8 mouse cellular contexts compared by ENCODE assay signal in the genomic region with DNA sequence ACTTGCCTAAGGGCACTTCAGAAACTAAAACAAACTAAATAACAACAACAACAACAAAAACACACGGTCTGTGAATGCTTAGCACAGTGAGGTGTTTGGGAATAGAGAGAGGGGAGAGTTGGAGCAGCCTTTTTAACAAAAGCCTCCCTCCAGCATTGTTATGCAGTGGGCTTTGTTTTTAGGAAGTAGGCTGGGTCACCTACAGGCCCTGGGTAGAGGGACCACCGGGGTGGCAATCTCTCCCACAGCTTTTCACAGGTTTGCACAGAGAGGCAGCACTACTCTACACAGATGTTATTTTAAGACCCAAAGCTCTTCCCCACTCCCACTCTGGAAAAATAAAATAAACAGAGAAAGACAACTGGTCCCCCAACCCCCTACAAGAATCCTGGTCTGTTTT. TPM values are rescaled to one million over a fixed set of nuclear protein-coding genes. Genes with fewer than 3 reads are reported as not detected.
DNase-seq lines count a peak whose midpoint lies in the region; ATAC-seq and TF ChIP-seq lines count a peak whose summit lies in the region.
"Had no signal": no experiment of that assay in that cellular context is flagged by ENCODE, and none has a peak within 500 bp of the region (broad histone marks: within the 10 kb centered on the region; RNA-seq: fewer than 3 reads in every experiment).

No protein-coding gene starts in this region.

- peaks cover 80% of the 10 kb centered on the region for H3K36me3 ChIP-seq in kidney, embryonic 16.5 days (ENCODE audit: insufficient read depth, low read length)
- H3K36me3 ChIP-seq in kidney, embryonic 14.5 days (ENCODE audit: control insufficient read depth, insufficient read depth, low read length), result peaks cover 90% of the 10 kb centered on the region
- H3K36me3 ChIP-seq in hindbrain, postnatal 0 days (ENCODE audit: insufficient read depth, low read length), result peaks cover 28% of the 10 kb centered on the region

- peaks cover 52% of the 10 kb centered on the region for H3K4me1 ChIP-seq in kidney, embryonic 16.5 days (ENCODE audit: insufficient read depth, low read length)
- peaks cover 24% of the 10 kb centered on the region for H3K4me1 ChIP-seq in kidney, embryonic 14.5 days (ENCODE audit: control insufficient read depth, insufficient read depth, low read length)
- peaks cover 4% of the 10 kb centered on the region; the same call in 1 of the 2 replicates for H3K4me1 ChIP-seq in hindbrain, postnatal 0 days (ENCODE audit: insufficient read depth, low read length)

- no peak overlapping the region for H3K4me2 ChIP-seq in kidney, embryonic 16.5 days (replicated peaks; ENCODE audit: low read depth, low read length)
- no peak overlapping the region for H3K4me2 ChIP-seq in kidney, embryonic 14.5 days (replicated peaks; ENCODE audit: low read depth, low read length)
- H3K4me2 ChIP-seq in hindbrain, postnatal 0 days (ENCODE audit: low read depth, low read length), result no peak overlapping the region

- peak; percentile 31 for DNase-seq in thymus, postnatal 4 days
- no peak for DNase-seq in thymus, adult 18-20 months
- no peak for DNase-seq in hindbrain, postnatal 0 days (ENCODE audit: low spot score)
- no peak for DNase-seq in urinary bladder, adult 18-20 months (ENCODE audit: low spot score in 2 of 2)
- DNase-seq in adrenal gland, postnatal 14 days, result no peak
- DNase-seq: gastrocnemius, postnatal 10 days had no signal

- ATAC-seq in kidney, embryonic 16.5 days (ENCODE audit: low FRiP score, low TSS enrichment), result 0 out of 2 replicates have a peak, but pooled peaks have one; percentile 29
- no peak for ATAC-seq in kidney, embryonic 14.5 days (ENCODE audit: low FRiP score, low TSS enrichment)
- ATAC-seq in hindbrain, postnatal 0 days, result no peak

- H3K9me3 ChIP-seq in kidney, embryonic 16.5 days (ENCODE audit: low read length), result no peaks in the 10 kb centered on the region
- no peaks in the 10 kb centered on the region for H3K9me3 ChIP-seq in kidney, embryonic 14.5 days (ENCODE audit: control insufficient read depth, low read length)
- no peaks in the 10 kb centered on the region for H3K9me3 ChIP-seq in hindbrain, postnatal 0 days (ENCODE audit: low read length)

- H3K4me3 ChIP-seq in kidney, embryonic 16.5 days (ENCODE audit: low read length), result no peak overlapping the region
- no peak overlapping the region for H3K4me3 ChIP-seq in kidney, embryonic 14.5 days (ENCODE audit: low read length)
- no peak overlapping the region for H3K4me3 ChIP-seq in hindbrain, postnatal 0 days (ENCODE audit: low read length)

- 20% methylated on average over 2 of the region's 2 CpGs for WGBS in kidney, embryonic 16.5 days
- 9% methylated on average over 2 of the region's 2 CpGs for WGBS in kidney, embryonic 14.5 days
- 10% methylated on average over 2 of the region's 2 CpGs for WGBS in hindbrain, postnatal 0 days

- TF ChIP-seq CTCF in hindbrain, postnatal 0 days (IDR thresholded peaks at IDR 0.05; ENCODE audit: low read depth), result no peak

- no peaks in the 10 kb centered on the region for H3K27me3 ChIP-seq in kidney, embryonic 16.5 days (ENCODE audit: insufficient read depth, low read length)
- no peaks in the 10 kb centered on the region for H3K27me3 ChIP-seq in kidney, embryonic 14.5 days (ENCODE audit: control insufficient read depth, insufficient read depth, low read length)
- no peaks in the 10 kb centered on the region for H3K27me3 ChIP-seq in hindbrain, postnatal 0 days (ENCODE audit: insufficient read depth, low read length)

- no peak overlapping the region for H3K9ac ChIP-seq in kidney, embryonic 16.5 days (replicated peaks; ENCODE audit: low read length)
- no peak overlapping the region for H3K9ac ChIP-seq in kidney, embryonic 14.5 days (ENCODE audit: low read depth, low read length)
- no peak overlapping the region for H3K9ac ChIP-seq in hindbrain, postnatal 0 days (replicated peaks; ENCODE audit: low read length)

- H3K27ac ChIP-seq in kidney, embryonic 16.5 days (ENCODE audit: low read length), result no peak overlapping the region
- H3K27ac ChIP-seq in kidney, embryonic 14.5 days (ENCODE audit: low read depth, low read length), result no peak overlapping the region
- H3K27ac ChIP-seq in hindbrain, postnatal 0 days, result peak overlapping the region; percentile 37; the same call in 1 of the 2 replicates

RNA-seq across cellular contexts. Expression of a gene that starts 31.8 kb away (rescaled TPM):
- polyA plus RNA-seq in kidney, embryonic 16.5 days (2015; fragmentation: Nextera tagmentation; extraction: Ambion mirVana), result 22.2 and 24.5 TPM in 2 replicates
- 18.3 and 24.5 TPM in 2 replicates for polyA plus RNA-seq in kidney, embryonic 14.5 days (2014; fragmentation: Nextera tagmentation; extraction: Ambion mirVana)
- 17.7 and 25.9 TPM in 2 replicates for total RNA-seq in hindbrain, postnatal 0 days (2014; rRNA removed)
- 11.4 and 11.9 TPM in 2 replicates for polyA plus RNA-seq in hindbrain, postnatal 0 days (2015; fragmentation: Nextera tagmentation; extraction: Ambion mirVana)
- 8.9 and 14.0 TPM in 2 replicates for total RNA-seq in adrenal gland, postnatal 14 days (2021)

RNA-seq across cellular contexts. Expression of a gene that starts 44.5 kb away (rescaled TPM):
- polyA plus RNA-seq in kidney, embryonic 16.5 days (2015; fragmentation: Nextera tagmentation; extraction: Ambion mirVana), result 15.8 and 18.9 TPM in 2 replicates
- polyA plus RNA-seq in kidney, embryonic 14.5 days (2014; fragmentation: Nextera tagmentation; extraction: Ambion mirVana), result 17.9 and 28.2 TPM in 2 replicates
- total RNA-seq in hindbrain, postnatal 0 days (2014; rRNA removed), result 39.0 and 58.4 TPM in 2 replicates
- polyA plus RNA-seq in hindbrain, postnatal 0 days (2015; fragmentation: Nextera tagmentation; extraction: Ambion mirVana), result 9.6 and 10.4 TPM in 2 replicates
- 38.6 and 39.5 TPM in 2 replicates for total RNA-seq in adrenal gland, postnatal 14 days (2021)
